Mouse (Mus musculus) intestine, embryonic 14.5 days (tissue): ENCODE measurements around the gene Satb2. TPM values are rescaled to one million over a fixed set of nuclear protein-coding genes. Genes with fewer than 3 reads are reported as not detected.

Source experiments
- ATAC-seq: fragments of 200-750 bp; cut with Nextera tagmentation; replicated peaks from 2 replicates; pipeline ENCODE4 v1.8.0; 2017; ENCODE audit warnings: low read depth, moderate number of reproducible peaks, moderate TSS enrichment, moderate library complexity; ENCODE audit not compliant: low FRiP score, low TSS enrichment
- DNase-seq: peaks from one replicate; pipeline ENCODE4 v3.0.0-alpha.2; 2018; ENCODE audit warnings: low spot score
- H3K27ac ChIP-seq: fragments of 300-500 bp; sonication (generic); 2 replicates; pipeline ENCODE4 v1.5.1; 2014; ENCODE audit warnings: low read depth, mild to moderate bottlenecking, control low read depth
- H3K27me3 ChIP-seq: fragments of 300-500 bp; sonication (generic); replicated peaks from 2 replicates; pipeline ENCODE4 v1.6.1; 2014; ENCODE audit warnings: low read length, control low read depth; ENCODE audit not compliant: control insufficient read depth, insufficient read depth
- H3K36me3 ChIP-seq: fragments of 300-500 bp; sonication (generic); 2 replicates; pipeline ENCODE4 v1.6.1; 2014; ENCODE audit warnings: low read length, control low read depth; ENCODE audit not compliant: control insufficient read depth, insufficient read depth
- H3K4me1 ChIP-seq: fragments of 300-500 bp; sonication (generic); replicated peaks from 2 replicates; pipeline ENCODE4 v1.6.1; 2014; ENCODE audit warnings: low read length, control low read depth, mixed read lengths; ENCODE audit not compliant: control insufficient read depth, insufficient read depth
- H3K4me2 ChIP-seq: fragments of 300-500 bp; sonication (generic); 2 replicates; pipeline ENCODE4 v1.6.1; 2014; ENCODE audit warnings: low read length
- H3K4me3 ChIP-seq: fragments of 300-500 bp; sonication (generic); 2 replicates; pipeline ENCODE4 v1.5.1; 2014; ENCODE audit warnings: low read depth, low read length, control low read depth, mixed read lengths
- H3K9ac ChIP-seq: fragments of 300-500 bp; sonication (generic); 2 replicates; pipeline ENCODE4 v1.6.1; 2014; ENCODE audit warnings: mild to moderate bottlenecking, low read length
- H3K9me3 ChIP-seq: fragments of 300-500 bp; sonication (generic); 2 replicates; pipeline ENCODE4 v1.6.1; 2016; ENCODE audit warnings: low read length, control low read depth; ENCODE audit not compliant: control insufficient read depth
- WGBS: fragments of 180-500 bp; shearing (Covaris S2); extraction: QIAGEN DNeasy Blood & Tissue Kit; methylation state at CpG from one replicate; pipeline ENCODE4 v1.1.7; 2014; 5-methylcytosine and 5-hydroxymethylcytosine counted together
- polyA plus RNA-seq: library from polyadenylated mRNA; unstranded; fragments of >200 nt; fragmentation: Nextera tagmentation; extraction: Ambion mirVana; gene quantifications from 2 replicates; pipeline ENCODE4 v1.2.1, GENCODE M21; 2014

Gene Satb2
- polyA plus RNA-seq, 1 experiment from 2014 or later = 4.3 TPM

- DNase-seq (no peak), ATAC-seq (no peak)
- H3K36me3 ChIP-seq = no peaks in the 10 kb centered on the region
- 73% methylated on average over 12 of the region's 12 CpGs for WGBS
- no peak overlapping the region for H3K27ac ChIP-seq
- H3K4me3 ChIP-seq = no peak overlapping the region
- H3K4me2 ChIP-seq = no peak overlapping the region
- H3K4me1 ChIP-seq = no peaks in the 10 kb centered on the region
- no peaks in the 10 kb centered on the region for H3K27me3 ChIP-seq
- H3K9me3 ChIP-seq = no peaks in the 10 kb centered on the region
- no peak overlapping the region for H3K9ac ChIP-seq
Observed at GRCm38 (mm10) chr1:56955739-56956085, 22.7 kb downstream of the Satb2 start.

GRCm38 (mm10) chr1:56955055-56955738 is 23.3 kb downstream of the Satb2 start:
- Histone ChIP-seq H3K9me3 (no peaks in the 10 kb centered on the region), H3K4me2 (no peak overlapping the region), H3K27ac (no peak overlapping the region), H3K4me3 (no peak overlapping the region), H3K4me1 (no peaks in the 10 kb centered on the region), H3K36me3 (no peaks in the 10 kb centered on the region), H3K27me3 (no peaks in the 10 kb centered on the region), H3K9ac (no peak overlapping the region)
- no peak for ATAC-seq
- 61% methylated on average over 14 of the region's 14 CpGs for WGBS
- no peak for DNase-seq

GRCm38 (mm10) chr1:56953538-56953937 is 24.9 kb downstream of the Satb2 start:
- no peak for ATAC-seq
- WGBS = 52% methylated on average over 2 of the region's 2 CpGs
- no peaks in the 10 kb centered on the region for H3K27me3 ChIP-seq

GRCm38 (mm10) chr1:56951980-56952379 is 26.5 kb downstream of the Satb2 start:
- 68% methylated on average over 4 of the region's 4 CpGs for WGBS

More at GRCm38 (mm10) chr1:56953538-56953937, 24.9 kb downstream of the Satb2 start:
- Histone ChIP-seq H3K4me1 (no peaks in the 10 kb centered on the region), H3K27ac (no peak overlapping the region), H3K9me3 (no peaks in the 10 kb centered on the region), H3K4me3 (no peak overlapping the region), H3K36me3 (no peaks in the 10 kb centered on the region), H3K9ac (no peak overlapping the region), H3K4me2 (no peak overlapping the region)
- DNase-seq = no peak

GRCm38 (mm10) chr1:56951525-56951924 is 26.9 kb downstream of the Satb2 start:
- no peak overlapping the region for H3K9ac ChIP-seq
- ATAC-seq (no peak), DNase-seq (no peak)
- no peaks in the 10 kb centered on the region for H3K9me3 ChIP-seq
- no peak overlapping the region for H3K4me2 ChIP-seq
- H3K4me3 ChIP-seq = no peak overlapping the region
- H3K27me3 ChIP-seq = no peaks in the 10 kb centered on the region
- 60% methylated on average over 6 of the region's 6 CpGs for WGBS
- H3K4me1 ChIP-seq = no peaks in the 10 kb centered on the region
- no peaks in the 10 kb centered on the region for H3K36me3 ChIP-seq
- H3K27ac ChIP-seq = no peak overlapping the region

More at GRCm38 (mm10) chr1:56951980-56952379, 26.5 kb downstream of the Satb2 start:
- no peak for DNase-seq
- Histone ChIP-seq H3K4me2 (no peak overlapping the region), H3K9ac (no peak overlapping the region), H3K4me1 (no peaks in the 10 kb centered on the region), H3K4me3 (no peak overlapping the region), H3K36me3 (no peaks in the 10 kb centered on the region), H3K27ac (no peak overlapping the region), H3K27me3 (no peaks in the 10 kb centered on the region), H3K9me3 (no peaks in the 10 kb centered on the region)
- ATAC-seq = no peak

GRCm38 (mm10) chr1:56939432-56939831 is 39.0 kb downstream of the Satb2 start:
- Histone ChIP-seq H3K9ac (no peak overlapping the region), H3K4me1 (no peaks in the 10 kb centered on the region), H3K27ac (no peak overlapping the region), H3K36me3 (no peaks in the 10 kb centered on the region), H3K4me3 (no peak overlapping the region), H3K9me3 (no peaks in the 10 kb centered on the region), H3K4me2 (no peak overlapping the region), H3K27me3 (no peaks in the 10 kb centered on the region)
- WGBS = 88% methylated on average over 4 of the region's 4 CpGs
- DNase-seq = no peak
- no peak for ATAC-seq

- Histone ChIP-seq H3K4me3 (no peak overlapping the region), H3K9me3 (no peaks in the 10 kb centered on the region), H3K27ac (no peak overlapping the region), H3K4me2 (no peak overlapping the region), H3K36me3 (no peaks in the 10 kb centered on the region), H3K9ac (no peak overlapping the region), H3K27me3 (no peaks in the 10 kb centered on the region), H3K4me1 (no peaks in the 10 kb centered on the region)
- DNase-seq (no peak), ATAC-seq (no peak)
- WGBS = 85% methylated on average over 3 of the region's 3 CpGs
Observed at GRCm38 (mm10) chr1:56938432-56938831, 40.0 kb downstream of the Satb2 start.

GRCm38 (mm10) chr1:56936554-56936953 is 41.9 kb downstream of the Satb2 start:
- Histone ChIP-seq H3K4me2 (no peak overlapping the region), H3K27me3 (no peaks in the 10 kb centered on the region), H3K27ac (no peak overlapping the region), H3K4me3 (no peak overlapping the region), H3K9ac (no peak overlapping the region), H3K4me1 (no peaks in the 10 kb centered on the region), H3K36me3 (no peaks in the 10 kb centered on the region), H3K9me3 (no peaks in the 10 kb centered on the region)
- 89% methylated on average over 3 of the region's 3 CpGs for WGBS
- DNase-seq (no peak), ATAC-seq (no peak)

GRCm38 (mm10) chr1:56933821-56934220 is 44.6 kb downstream of the Satb2 start:
- Histone ChIP-seq H3K4me2 (no peak overlapping the region), H3K36me3 (no peaks in the 10 kb centered on the region), H3K9ac (no peak overlapping the region), H3K27ac (no peak overlapping the region), H3K4me1 (no peaks in the 10 kb centered on the region), H3K9me3 (no peaks in the 10 kb centered on the region), H3K27me3 (no peaks in the 10 kb centered on the region), H3K4me3 (no peak overlapping the region)
- 35% methylated on average over 9 of the region's 9 CpGs for WGBS
- DNase-seq = no peak
- no peak for ATAC-seq
